ENCODE assay signal across 17 mouse cellular contexts in the genomic region with DNA sequence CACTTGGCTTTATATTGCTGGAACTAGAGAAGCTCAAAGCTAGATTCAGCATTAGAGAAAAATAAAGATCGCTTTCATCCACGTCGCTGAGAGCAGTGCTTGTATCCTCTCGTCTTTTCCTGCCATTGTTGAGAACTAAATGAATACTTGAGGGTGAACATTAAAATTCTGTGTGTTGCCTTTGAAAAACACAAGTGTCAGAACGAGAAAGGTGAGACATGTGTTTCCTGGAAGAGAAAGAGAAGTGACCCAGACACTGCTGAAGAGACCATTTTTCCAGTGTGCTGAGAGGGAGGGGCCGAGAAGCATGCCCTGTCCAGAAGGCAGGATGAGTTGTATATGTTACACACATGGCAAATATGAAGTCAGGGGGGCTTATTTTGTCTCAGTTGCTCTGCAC.
A peak's percentile ranks its signal among the peaks of the same experiment; 100 is the strongest.
DNase-seq lines count a peak whose midpoint lies in the region; ATAC-seq and TF ChIP-seq lines count a peak whose summit lies in the region.
"Had no signal": no experiment of that assay in that cellular context is flagged by ENCODE, and none has a peak within 500 bp of the region (broad histone marks: within the 10 kb centered on the region; RNA-seq: fewer than 3 reads in every experiment).

No protein-coding gene starts in this region.

- H3K9ac ChIP-seq in kidney, embryonic 15.5 days = no peak overlapping the region
- H3K9ac ChIP-seq in CH12.LX (ENCODE audit: insufficient read depth, low read depth) = no peak overlapping the region

- no peak for TF ChIP-seq POLR2A in kidney, adult 2 months (IDR thresholded peaks at IDR 0.05; ENCODE audit: low read depth, low read length)
- no peak for TF ChIP-seq POLR2A in CH12.LX (IDR thresholded peaks at IDR 0.05; ENCODE audit: low read depth, low read length)

- H3K9me3 ChIP-seq in kidney, embryonic 15.5 days (replicated peaks) = no peaks in the 10 kb centered on the region
- no peaks in the 10 kb centered on the region for H3K9me3 ChIP-seq in CH12.LX (replicated peaks; ENCODE audit: low read length)
- H3K9me3 ChIP-seq: G1E had no signal

- in situ Hi-C loops in CH12.LX (cut with MboI; ENCODE audit: low pct_ligation_motif_present, low pct_unique_long_range_greater_than_20kb, low sequenced_read_pairs) = no loop called here

- no peak overlapping the region for H3K4me3 ChIP-seq in kidney, adult 2 months (ENCODE audit: insufficient read depth, low read depth, low read length)
- no peak overlapping the region for H3K4me3 ChIP-seq in kidney, embryonic 15.5 days (replicated peaks)
- H3K4me3 ChIP-seq in CH12.LX (replicated peaks in 1 of 3; ENCODE audit: low read depth in 2 of 3, low read length in 2 of 3, poor library complexity in 1 of 3) = no peak overlapping the region

- TF ChIP-seq EP300 in CH12.LX (IDR thresholded peaks at IDR 0.05; ENCODE audit: low read length) = peak; percentile 84

- H3K27ac ChIP-seq in kidney, adult 2 months (ENCODE audit: insufficient read depth, low read depth, low read length) = 0 out of 2 replicates have a peak overlapping the region, but pooled peaks have one; percentile 23
- no peak overlapping the region for H3K27ac ChIP-seq in kidney, embryonic 15.5 days
- H3K27ac ChIP-seq in CH12.LX (ENCODE audit: insufficient read depth, low read depth) = no peak overlapping the region

- no peaks in the 10 kb centered on the region for H3K27me3 ChIP-seq in kidney, adult 2 months (replicated peaks; ENCODE audit: control insufficient read depth, insufficient read depth, low read length)
- no peaks in the 10 kb centered on the region for H3K27me3 ChIP-seq in kidney, embryonic 15.5 days
- H3K27me3 ChIP-seq in CH12.LX (replicated peaks) = no peaks in the 10 kb centered on the region

- no peak for TF ChIP-seq RAD21 in CH12.LX (IDR thresholded peaks at IDR 0.05; ENCODE audit: low read depth, low read length)

- no peaks in the 10 kb centered on the region for H3K4me1 ChIP-seq in kidney, adult 2 months (ENCODE audit: control insufficient read depth, insufficient read depth, low read length)
- H3K4me1 ChIP-seq in kidney, embryonic 15.5 days = peaks cover 5% of the 10 kb centered on the region
- peaks cover 0 to 22% of the 10 kb centered on the region in 2 experiments; a peak in 2 of 4 replicates for H3K4me1 ChIP-seq in CH12.LX (ENCODE audit: control insufficient read depth in 1 of 2, insufficient read depth in 2 of 2)

- H3K4me2 ChIP-seq in kidney, embryonic 15.5 days = no peak overlapping the region
- no peak overlapping the region for H3K4me2 ChIP-seq in CH12.LX (ENCODE audit: insufficient read depth, low read depth, poor library complexity, severe bottlenecking)

- TF ChIP-seq CTCF in kidney, adult 2 months (conservative IDR thresholded peaks at IDR 0.05; ENCODE audit: insufficient read depth, insufficient read length, low read depth, low read length) = no peak
- TF ChIP-seq CTCF in CH12.LX (conservative IDR thresholded peaks at IDR 0.05 in 1 of 2, IDR thresholded peaks at IDR 0.05 in 1 of 2; ENCODE audit: low read depth in 2 of 2, low read length in 2 of 2) = no peak

- no peak for DNase-seq in kidney, adult 2 months
- DNase-seq in CH12.LX (ENCODE audit: extremely low read depth) = no peak
- DNase-seq in heart, adult 18-20 months = no peak
- DNase-seq: adrenal gland, adult 2 months; adrenal gland, adult 8-10 months; adrenal gland, postnatal 10 days; adrenal gland, postnatal 14 days; adrenal gland, postnatal 25 days; adrenal gland, postnatal 36 days; B cell, adult 2 months; cerebellum, adult 11 months; cerebellum, adult 11-12 months; cerebellum, adult 18-20 months; cerebellum, adult 2 months had no signal

- H3K36me3 ChIP-seq in kidney, adult 2 months (ENCODE audit: control insufficient read depth, insufficient read depth, low read length) = no peaks in the 10 kb centered on the region
- no peaks in the 10 kb centered on the region for H3K36me3 ChIP-seq in kidney, embryonic 15.5 days
- H3K36me3 ChIP-seq in CH12.LX (replicated peaks in 1 of 2; ENCODE audit: control insufficient read depth in 1 of 2, insufficient read depth in 1 of 2, low read length in 1 of 2) = no peaks in the 10 kb centered on the region
- H3K36me3 ChIP-seq: G1E had no signal

- ATAC-seq in kidney, embryonic 15.5 days (replicated peaks; ENCODE audit: low FRiP score) = no peak
- ATAC-seq: Patski had no signal

- 70% methylated on average over 6 of the region's 6 CpGs for WGBS in kidney, adult 2 months
- 71% methylated on average over 6 of the region's 6 CpGs for WGBS in kidney, embryonic 15.5 days

- dilution Hi-C loops in CH12.LX (cut with MboI; ENCODE audit: extremely low pct_ligation_motif_present, extremely low pct_unique_long_range_greater_than_20kb, low sequenced_read_pairs) = no loop called here

- no peaks in the 10 kb centered on the region for H3K79me2 ChIP-seq in CH12.LX (replicated peaks; ENCODE audit: control insufficient read depth, extremely low read depth, insufficient read depth, poor library complexity, severe bottlenecking)

TF ChIP-seq in CH12.LX, 34 proteins besides CTCF, POLR2A, EP300 and RAD21:
- TF ChIP-seq ETS1 (conservative IDR thresholded peaks at IDR 0.05; ENCODE audit: low read depth, low read length) (peak; percentile 19; the same call in 1 of the 2 replicates), ZNF384 (IDR thresholded peaks at IDR 0.05; ENCODE audit: low read depth, low read length) (no peak), ZMIZ1 (IDR thresholded peaks at IDR 0.05; ENCODE audit: low read depth, low read length) (no peak), MAX (IDR thresholded peaks at IDR 0.05; ENCODE audit: low read length) (0 out of 2 replicates have a peak, but pooled peaks have one; percentile 16), USF2 (conservative IDR thresholded peaks at IDR 0.05; ENCODE audit: low read depth, low read length) (no peak), USF1 (IDR thresholded peaks at IDR 0.05; ENCODE audit: low read depth, low read length) (no peak), ZC3H11A (IDR thresholded peaks at IDR 0.05; ENCODE audit: low read depth, low read length) (no peak), TBP (conservative IDR thresholded peaks at IDR 0.05; ENCODE audit: low read depth, low read length) (no peak), CHD2 (IDR thresholded peaks at IDR 0.05; ENCODE audit: low read length) (0 out of 2 replicates have a peak, but pooled peaks have one; percentile 29), NELFE (IDR thresholded peaks at IDR 0.05; ENCODE audit: low read depth, low read length) (no peak), TCF12 (IDR thresholded peaks at IDR 0.05; ENCODE audit: low read depth, low read length) (peak; percentile 54; the same call in 1 of the 2 replicates), MYC (IDR thresholded peaks at IDR 0.05; ENCODE audit: low read depth, low read length) (0 out of 2 replicates have a peak, but pooled peaks have one; percentile 38), PAX5 (IDR thresholded peaks at IDR 0.05; ENCODE audit: low read length) (no peak), NRF1 (IDR thresholded peaks at IDR 0.05; ENCODE audit: low read depth, low read length) (no peak), RCOR1 (conservative IDR thresholded peaks at IDR 0.05; ENCODE audit: low read depth, low read length) (0 out of 2 replicates have a peak, but pooled peaks have one; percentile 34), MXI1 (IDR thresholded peaks at IDR 0.05; ENCODE audit: low read depth, low read length) (peak; percentile 27; the same call in 1 of the 2 replicates), ELF1 (IDR thresholded peaks at IDR 0.05; ENCODE audit: low read depth, low read length) (no peak), JUND (conservative IDR thresholded peaks at IDR 0.05; ENCODE audit: low read depth, low read length) (no peak), KAT2A (IDR thresholded peaks at IDR 0.05; ENCODE audit: insufficient replicate concordance, low read length) (no peak), ZKSCAN1 (IDR thresholded peaks at IDR 0.05; ENCODE audit: borderline replicate concordance, low read depth, low read length) (no peak), GABPA (IDR thresholded peaks at IDR 0.05; ENCODE audit: insufficient replicate concordance, low read depth, low read length) (no peak), MAZ (IDR thresholded peaks at IDR 0.05; ENCODE audit: low read depth, low read length) (0 out of 2 replicates have a peak, but pooled peaks have one; percentile 37), HCFC1 (IDR thresholded peaks at IDR 0.05; ENCODE audit: low read depth, low read length) (no peak; the same call in 1 of the 2 replicates), CHD1 (IDR thresholded peaks at IDR 0.05; ENCODE audit: low read depth, low read length) (no peak), POLR2AphosphoS2 (IDR thresholded peaks at IDR 0.05; ENCODE audit: low read depth, low read length) (no peak), E2F4 (IDR thresholded peaks at IDR 0.05; ENCODE audit: insufficient replicate concordance, low read depth, low read length) (no peak), SIN3A (IDR thresholded peaks at IDR 0.05; ENCODE audit: low read length) (no peak), BHLHE40 (IDR thresholded peaks at IDR 0.05; ENCODE audit: low read depth, low read length) (peak; percentile 82), JUN (IDR thresholded peaks at IDR 0.05; ENCODE audit: insufficient read depth, low read depth, low read length) (peak; percentile 40; the same call in 1 of the 2 replicates), UBTF (IDR thresholded peaks at IDR 0.05; ENCODE audit: low read depth, low read length) (no peak), MEF2A (IDR thresholded peaks at IDR 0.05; ENCODE audit: borderline replicate concordance, low read depth, low read length) (no peak), IRF4 (IDR thresholded peaks at IDR 0.05; ENCODE audit: low read depth, low read length) (peak; percentile 83), MAFK (IDR thresholded peaks at IDR 0.05; ENCODE audit: insufficient replicate concordance, low read length) (0 out of 2 replicates have a peak, but pooled peaks have one; percentile 20)
TF ChIP-seq in CH12.LX: peak in this region for 12.
